Mouse (Mus musculus): ENCODE data around the gene Gm7942.
"Not testable (repeated sequence)": the region's sequence is repeated elsewhere in the genome, so short reads cannot be mapped to it uniquely, and the experiment has no call there.

The Gm7942 gene

DNA sequence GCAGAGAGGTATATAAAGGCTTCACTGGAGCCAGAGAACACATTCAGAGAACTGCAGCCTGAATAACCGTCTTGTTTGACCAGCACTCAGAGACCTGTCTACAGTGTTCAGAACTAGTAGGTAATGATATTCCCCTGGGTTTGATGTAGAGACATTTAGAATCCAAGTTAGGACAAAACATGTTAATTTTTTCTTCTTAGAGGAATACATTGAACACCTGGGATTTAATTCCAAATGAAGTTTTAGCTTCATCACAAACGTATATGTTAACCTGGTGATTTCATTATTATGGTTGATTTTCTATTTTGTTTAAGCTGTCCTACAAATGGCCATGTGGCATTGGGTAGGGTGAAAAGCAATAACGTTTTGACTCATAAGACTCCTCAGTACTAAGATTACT is at the start of gene Gm7942:
Gene Gm7942, plus strand, starts transcription at position 301 of the 400 bp plus-strand sequence.
- not testable (repeated sequence) for H3K27me3 ChIP-seq (ENCODE audit: insufficient read depth, low read length); H3K4me3 ChIP-seq (replicated peaks; ENCODE audit: low read length); H3K9me3 ChIP-seq (ENCODE audit: low read length); H3K4me1 ChIP-seq (replicated peaks; ENCODE audit: low read depth, low read length); H3K36me3 ChIP-seq (ENCODE audit: insufficient read depth, low read length)

Data from E14TG2a.4 (cell line).